Mouse (Mus musculus): ENCODE data around the gene Myg1.

Myg1 gene

DNA sequence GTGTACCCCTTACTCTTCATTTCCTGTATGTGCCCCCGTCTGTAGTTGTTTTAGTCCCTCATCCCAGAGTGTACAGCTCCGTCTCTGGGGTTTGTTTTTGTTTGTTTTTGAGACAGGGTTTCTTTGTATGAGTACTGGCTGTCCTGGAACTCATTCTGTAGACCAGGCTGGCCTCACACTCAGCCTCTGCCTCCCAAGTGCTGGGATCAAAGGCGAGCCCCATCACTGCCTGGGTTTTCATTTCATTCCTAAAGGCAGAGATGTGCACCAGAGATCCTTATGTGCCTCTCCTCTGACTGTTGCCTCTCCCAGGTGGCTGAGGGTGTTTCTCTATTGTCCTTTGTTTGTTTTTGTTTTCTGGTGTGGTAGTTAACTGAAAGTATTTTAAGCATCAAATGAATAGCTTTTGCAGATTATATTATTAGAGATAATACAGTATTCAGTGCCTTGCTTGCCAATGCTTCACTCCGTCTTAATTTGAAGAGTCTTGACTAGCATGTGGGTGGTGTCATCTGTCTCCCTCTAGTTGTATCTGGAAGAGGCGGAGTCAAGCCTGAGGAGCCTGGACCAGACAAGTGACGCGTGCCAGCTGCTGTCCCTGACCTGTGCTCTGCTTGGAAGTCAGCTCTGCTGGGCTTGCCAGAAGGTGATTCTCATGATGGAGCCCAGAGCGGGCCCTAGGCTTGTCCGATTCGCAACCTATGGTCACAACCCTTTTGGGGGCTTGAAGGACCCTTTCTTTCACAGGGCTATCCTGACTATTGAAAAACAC, 21.2 kb upstream of the Myg1 start:
- Histone ChIP-seq H3K4me3 (replicated peaks; ENCODE audit: low read length) (no peak overlapping the region), H3K36me3 (ENCODE audit: insufficient read depth, low read length) (peaks cover 98% of the 10 kb centered on the region), H3K4me1 (replicated peaks; ENCODE audit: low read depth, low read length) (peaks cover 14% of the 10 kb centered on the region), H3K27me3 (ENCODE audit: insufficient read depth, low read length) (no peaks in the 10 kb centered on the region), H3K9me3 (ENCODE audit: low read length) (no peaks in the 10 kb centered on the region)
- TF ChIP-seq POU5F1 (IDR thresholded peaks at IDR 0.05; ENCODE audit: borderline replicate concordance, low read length) (no peak), NANOG (IDR thresholded peaks at IDR 0.05; ENCODE audit: borderline replicate concordance, low read length) (no peak), CTCF (conservative IDR thresholded peaks at IDR 0.05; ENCODE audit: low read length) (no peak)

DNA sequence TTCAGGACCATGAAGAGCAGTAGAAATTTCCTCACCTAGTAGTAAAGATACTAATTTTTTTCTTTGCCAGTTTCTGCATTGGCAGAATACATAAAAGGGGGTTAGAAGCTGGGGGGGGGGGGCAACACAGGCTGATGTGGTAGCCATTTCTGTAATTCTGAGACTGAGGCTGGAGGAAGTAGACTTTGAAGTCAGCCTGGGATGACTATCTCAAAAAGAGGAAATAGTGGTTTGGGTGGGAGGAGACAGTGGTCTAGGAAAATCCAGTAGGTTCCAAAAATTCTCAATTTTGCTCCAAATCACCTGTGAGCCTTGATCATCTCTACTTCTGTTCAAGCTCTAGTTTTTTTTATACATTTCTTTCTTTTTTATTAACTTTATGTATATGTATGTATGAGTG, 20.0 kb upstream of the Myg1 start:
- no peaks in the 10 kb centered on the region for H3K9me3 ChIP-seq (ENCODE audit: low read length)
- H3K4me3 ChIP-seq (replicated peaks; ENCODE audit: low read length) = no peak overlapping the region
- H3K36me3 ChIP-seq (ENCODE audit: insufficient read depth, low read length) = peaks cover 98% of the 10 kb centered on the region
- H3K4me1 ChIP-seq (replicated peaks; ENCODE audit: low read depth, low read length) = peaks cover 25% of the 10 kb centered on the region
- TF ChIP-seq CTCF (conservative IDR thresholded peaks at IDR 0.05; ENCODE audit: low read length) (no peak), POU5F1 (IDR thresholded peaks at IDR 0.05; ENCODE audit: borderline replicate concordance, low read length) (no peak), NANOG (IDR thresholded peaks at IDR 0.05; ENCODE audit: borderline replicate concordance, low read length) (no peak)
- no peaks in the 10 kb centered on the region for H3K27me3 ChIP-seq (ENCODE audit: insufficient read depth, low read length)

DNA sequence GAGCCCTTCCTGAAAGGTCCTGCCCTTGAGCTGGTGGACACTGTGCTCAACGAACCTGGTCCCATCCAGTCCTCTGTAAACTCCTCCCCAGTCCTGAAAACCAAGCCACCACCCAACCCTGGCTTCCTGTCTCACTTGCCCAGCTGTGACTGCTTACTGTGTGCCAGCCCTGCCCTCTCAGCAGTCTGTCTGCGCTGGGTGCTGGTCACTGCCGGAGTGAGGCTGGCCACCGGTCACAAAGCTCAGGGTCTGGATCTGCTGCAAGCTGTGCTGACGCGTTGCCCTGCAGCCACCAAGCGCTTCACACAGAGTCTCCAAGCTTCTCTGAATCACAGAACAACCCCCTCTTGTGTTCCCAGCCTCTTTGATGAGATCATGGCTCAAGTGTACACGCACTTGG, 16.2 kb upstream of the Myg1 start:
- Histone ChIP-seq H3K27me3 (ENCODE audit: insufficient read depth, low read length) (no peaks in the 10 kb centered on the region), H3K36me3 (ENCODE audit: insufficient read depth, low read length) (peaks cover 98% of the 10 kb centered on the region), H3K4me1 (replicated peaks; ENCODE audit: low read depth, low read length) (peaks cover 15% of the 10 kb centered on the region), H3K9me3 (ENCODE audit: low read length) (no peaks in the 10 kb centered on the region), H3K4me3 (replicated peaks; ENCODE audit: low read length) (0 out of 2 replicates have a peak overlapping the region, but pooled peaks have one; percentile 10)
- TF ChIP-seq CTCF (conservative IDR thresholded peaks at IDR 0.05; ENCODE audit: low read length) (no peak), POU5F1 (IDR thresholded peaks at IDR 0.05; ENCODE audit: borderline replicate concordance, low read length) (no peak), NANOG (IDR thresholded peaks at IDR 0.05; ENCODE audit: borderline replicate concordance, low read length) (no peak)

GRCm38 (mm10) chr15:102316263-102316662, 15.2 kb upstream of the Myg1 start:
- Histone ChIP-seq H3K27me3 (ENCODE audit: insufficient read depth, low read length) (no peaks in the 10 kb centered on the region), H3K9me3 (ENCODE audit: low read length) (no peaks in the 10 kb centered on the region), H3K4me3 (replicated peaks; ENCODE audit: low read length) (no peak overlapping the region), H3K4me1 (replicated peaks; ENCODE audit: low read depth, low read length) (peaks cover 15% of the 10 kb centered on the region), H3K36me3 (ENCODE audit: insufficient read depth, low read length) (peaks cover 98% of the 10 kb centered on the region)
- peak; percentile 50 for TF ChIP-seq CTCF (conservative IDR thresholded peaks at IDR 0.05; ENCODE audit: low read length)
- no peak for TF ChIP-seq POU5F1 (IDR thresholded peaks at IDR 0.05; ENCODE audit: borderline replicate concordance, low read length)

- H3K4me1 ChIP-seq (replicated peaks; ENCODE audit: low read depth, low read length) = peaks cover 24% of the 10 kb centered on the region
- peak overlapping the region; percentile 75 for H3K4me3 ChIP-seq (replicated peaks; ENCODE audit: low read length)
- peaks cover 70% of the 10 kb centered on the region for H3K36me3 ChIP-seq (ENCODE audit: insufficient read depth, low read length)
- no peaks in the 10 kb centered on the region for H3K27me3 ChIP-seq (ENCODE audit: insufficient read depth, low read length)
- H3K9me3 ChIP-seq (ENCODE audit: low read length) = no peaks in the 10 kb centered on the region
- TF ChIP-seq CTCF (conservative IDR thresholded peaks at IDR 0.05; ENCODE audit: low read length) = no peak
- TF ChIP-seq POU5F1 (IDR thresholded peaks at IDR 0.05; ENCODE audit: borderline replicate concordance, low read length) = no peak
- no peak for TF ChIP-seq NANOG (IDR thresholded peaks at IDR 0.05; ENCODE audit: borderline replicate concordance, low read length)
Observed at GRCm38 (mm10) chr15:102324654-102325473, 6.6 kb upstream of the Myg1 start.

- H3K27me3 ChIP-seq (ENCODE audit: insufficient read depth, low read length) = no peaks in the 10 kb centered on the region
- H3K4me3 ChIP-seq (replicated peaks; ENCODE audit: low read length) = peak within 1 kb of the TSS; percentile 95
- peaks cover 27% of the 10 kb centered on the region for H3K4me1 ChIP-seq (replicated peaks; ENCODE audit: low read depth, low read length)
- peaks cover 70% of the 10 kb centered on the region for H3K36me3 ChIP-seq (ENCODE audit: insufficient read depth, low read length)
- TF ChIP-seq POU5F1 (IDR thresholded peaks at IDR 0.05; ENCODE audit: borderline replicate concordance, low read length) = no peak
- TF ChIP-seq CTCF (conservative IDR thresholded peaks at IDR 0.05; ENCODE audit: low read length) = no peak; the same call in 1 of the 2 replicates
- TF ChIP-seq NANOG (IDR thresholded peaks at IDR 0.05; ENCODE audit: borderline replicate concordance, low read length) = no peak
- H3K9me3 ChIP-seq (ENCODE audit: low read length) = no peaks in the 10 kb centered on the region
Observed at GRCm38 (mm10) chr15:102326022-102326576, 5.4 kb upstream of the Myg1 start, which contains the start of gene Pfdn5. Gene Pfdn5 (plus strand): TSS chr15:102326116.

DNA sequence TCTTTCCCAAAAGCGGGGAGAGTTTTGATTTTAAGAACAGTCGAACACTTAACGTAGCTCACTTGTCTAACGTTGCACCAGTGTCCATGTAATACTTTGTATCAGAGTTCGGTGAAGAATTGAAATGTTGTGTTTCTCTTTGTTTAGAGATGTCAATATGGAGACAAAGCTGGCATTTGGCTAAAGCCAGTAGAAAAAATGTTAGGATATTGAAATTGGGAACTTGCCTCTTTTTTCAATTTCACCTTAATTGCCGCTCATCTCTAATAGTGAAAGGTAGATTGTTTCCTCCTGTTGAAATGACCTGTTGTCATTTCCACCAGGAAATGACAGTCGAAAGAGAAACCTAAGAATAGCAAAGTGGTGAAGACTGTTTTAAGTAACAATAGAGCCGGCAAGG, 4.6 kb upstream of the Myg1 start:
- Histone ChIP-seq H3K9me3 (ENCODE audit: low read length) (no peaks in the 10 kb centered on the region), H3K36me3 (ENCODE audit: insufficient read depth, low read length) (peaks cover 63% of the 10 kb centered on the region), H3K27me3 (ENCODE audit: insufficient read depth, low read length) (no peaks in the 10 kb centered on the region), H3K4me3 (replicated peaks; ENCODE audit: low read length) (peak overlapping the region; percentile 95), H3K4me1 (replicated peaks; ENCODE audit: low read depth, low read length) (peaks cover 31% of the 10 kb centered on the region)
- TF ChIP-seq POU5F1 (IDR thresholded peaks at IDR 0.05; ENCODE audit: borderline replicate concordance, low read length) = no peak
- TF ChIP-seq NANOG (IDR thresholded peaks at IDR 0.05; ENCODE audit: borderline replicate concordance, low read length) = no peak
- TF ChIP-seq CTCF (conservative IDR thresholded peaks at IDR 0.05; ENCODE audit: low read length) = no peak

DNA sequence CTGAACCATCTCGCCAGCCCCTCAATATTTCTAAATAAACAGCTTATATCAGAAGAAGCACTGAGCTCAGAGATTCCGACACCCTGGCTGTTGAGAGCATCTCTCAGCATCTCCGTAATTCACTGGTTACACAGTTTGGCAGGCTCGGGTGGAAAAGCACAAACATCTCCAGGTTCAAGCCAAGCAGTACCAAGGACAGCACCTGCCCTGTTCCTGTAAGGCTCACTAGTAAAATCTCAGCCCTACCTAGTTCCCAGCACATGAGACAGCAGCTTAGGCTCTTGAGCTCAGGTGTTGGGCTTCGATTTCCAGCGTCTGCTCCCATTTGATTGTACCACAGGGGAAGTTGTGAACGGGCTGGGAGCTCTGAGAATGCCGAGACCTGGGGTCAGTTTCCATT, 3.7 kb downstream of the Myg1 start:
- no peaks in the 10 kb centered on the region for H3K27me3 ChIP-seq (ENCODE audit: insufficient read depth, low read length)

More for the DNA sequence above, 3.7 kb downstream of the Myg1 start:
- Histone ChIP-seq H3K4me1 (replicated peaks; ENCODE audit: low read depth, low read length) (peaks cover 43% of the 10 kb centered on the region), H3K4me3 (replicated peaks; ENCODE audit: low read length) (no peak overlapping the region), H3K36me3 (ENCODE audit: insufficient read depth, low read length) (peaks cover 88% of the 10 kb centered on the region), H3K9me3 (ENCODE audit: low read length) (no peaks in the 10 kb centered on the region)
- TF ChIP-seq CTCF (conservative IDR thresholded peaks at IDR 0.05; ENCODE audit: low read length) (no peak), POU5F1 (IDR thresholded peaks at IDR 0.05; ENCODE audit: borderline replicate concordance, low read length) (no peak)
